Mouse (Mus musculus): ENCODE results near the gene Steap3.

DNA sequence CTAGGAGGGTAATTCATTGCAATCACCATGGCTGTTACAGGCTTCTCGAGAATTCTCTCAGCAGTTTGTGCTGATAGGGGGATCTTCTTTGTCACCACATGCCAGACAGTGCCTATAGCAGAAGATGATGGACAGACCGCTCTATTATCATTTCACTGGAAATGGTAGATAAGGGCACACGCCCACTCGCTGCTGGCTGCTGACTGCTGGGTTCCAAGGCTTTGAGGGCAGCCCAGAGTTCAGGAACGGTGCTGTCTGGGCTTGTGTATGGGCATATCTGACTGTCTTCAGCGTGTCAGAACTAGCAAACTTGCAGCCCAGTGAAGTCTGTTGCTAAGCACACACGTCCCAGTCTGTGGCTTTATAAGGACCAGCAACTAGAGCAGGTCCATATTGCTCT is 13.3 kb downstream of the Steap3 start:
- TF ChIP-seq CTCF (IDR thresholded peaks at IDR 0.05; ENCODE audit: control insufficient read depth, insufficient read depth, insufficient read length): no peak
- no peak for TF ChIP-seq MYOD1 (IDR thresholded peaks at IDR 0.05; ENCODE audit: control insufficient read depth, insufficient read length, low read depth)
- no peak for TF ChIP-seq USF1 (IDR thresholded peaks at IDR 0.05; ENCODE audit: low read depth)
- no peak for TF ChIP-seq CEBPB (IDR thresholded peaks at IDR 0.05; ENCODE audit: low read depth)
- no peak for TF ChIP-seq FOSL1 (IDR thresholded peaks at IDR 0.05; ENCODE audit: insufficient read depth, low read length, poor library complexity, severe bottlenecking)
- TF ChIP-seq MAX (IDR thresholded peaks at IDR 0.05): no peak

All from C2C12 (cell line).